Mouse (Mus musculus) right cerebral cortex, postnatal 10 days (tissue): ENCODE data around the gene Stat2.

Experiments used
- DNase-seq, 2 experiments: peaks; one replicate each; pipeline ENCODE4 v3.0.0; 2021; ENCODE audit warnings: low spot score in 2 of 2

Stat2 gene

GRCm38 (mm10) chr10:128270287-128270841, at the start of gene Stat2:
Gene Stat2 (plus strand): TSS chr10:128270559.
- peak; percentile 99 for DNase-seq

GRCm38 (mm10) chr10:128221533-128222286, 48.6 kb upstream of the Stat2 start:
- no peak for DNase-seq

- DNase-seq: no peak
These were observed 45.3 kb upstream of the Stat2 start for GRCm38 (mm10) chr10:128225064-128225463.

DNA sequence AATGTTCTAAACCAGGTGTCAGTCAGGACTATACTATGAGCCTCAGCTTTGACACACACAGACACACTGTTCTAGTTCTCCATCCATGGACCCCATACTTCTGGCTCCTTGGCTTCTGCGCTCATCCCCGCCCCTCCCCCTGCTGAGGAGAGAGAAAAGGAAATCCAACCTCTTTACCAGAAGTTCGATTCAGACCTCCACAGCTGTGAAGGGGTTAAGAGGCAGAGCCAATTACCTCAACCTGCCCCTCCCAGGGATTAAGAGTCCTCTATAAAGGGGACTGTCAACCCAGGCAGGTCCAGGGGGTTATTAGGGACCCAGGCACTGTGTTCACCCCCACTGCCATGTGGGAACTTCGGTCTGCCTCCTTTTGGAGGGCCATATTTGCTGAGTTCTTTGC, 44.8 kb upstream of the Stat2 start, which contains the start of gene Mip:
Mip (plus strand) TSS at position 301 of the 400 bp plus-strand sequence.
- DNase-seq: no peak

DNA sequence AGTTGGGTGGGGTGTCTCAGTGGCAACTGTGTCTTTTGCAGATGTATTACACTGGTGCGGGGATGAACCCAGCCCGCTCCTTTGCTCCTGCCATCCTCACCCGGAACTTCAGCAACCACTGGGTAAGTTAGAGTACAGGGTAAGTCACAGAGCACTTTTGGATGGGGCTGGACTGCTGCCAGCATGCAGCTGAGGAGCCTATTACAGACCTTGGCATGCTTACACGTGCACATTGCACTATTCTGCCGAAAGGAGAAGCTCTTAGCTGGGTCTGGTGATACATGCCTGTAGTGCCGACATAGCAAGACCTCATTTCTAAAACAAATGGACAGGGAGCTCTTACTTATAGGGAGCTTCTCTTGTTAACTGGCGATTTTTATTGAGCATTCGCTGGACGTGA, 42.8 kb upstream of the Stat2 start:
- no peak for DNase-seq

- DNase-seq: no peak
These were observed 42.4 kb upstream of the Stat2 start for GRCm38 (mm10) chr10:128228009-128228408.

DNA sequence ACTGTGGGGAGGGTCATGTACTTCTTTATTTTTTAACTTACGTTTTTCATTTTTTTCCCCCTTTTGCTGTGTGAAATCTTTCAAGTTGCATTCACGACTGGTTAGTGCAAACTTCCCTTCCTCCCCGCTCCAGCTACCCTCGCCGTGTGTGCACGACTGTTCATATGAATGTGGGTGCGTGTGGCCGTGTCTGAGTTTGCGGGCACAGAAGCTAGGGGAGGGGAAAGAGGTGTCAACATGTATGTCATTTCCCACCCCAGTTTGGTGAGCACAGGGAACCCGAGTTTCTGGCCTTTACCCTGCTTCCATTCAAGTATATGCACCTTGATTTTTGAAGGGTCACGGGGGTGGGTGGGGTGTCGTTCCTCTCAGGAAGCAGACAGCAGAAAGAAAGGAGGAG, 39.8 kb upstream of the Stat2 start:
- no peak for DNase-seq

GRCm38 (mm10) chr10:128231146-128231545, 39.2 kb upstream of the Stat2 start:
- no peak for DNase-seq

DNA sequence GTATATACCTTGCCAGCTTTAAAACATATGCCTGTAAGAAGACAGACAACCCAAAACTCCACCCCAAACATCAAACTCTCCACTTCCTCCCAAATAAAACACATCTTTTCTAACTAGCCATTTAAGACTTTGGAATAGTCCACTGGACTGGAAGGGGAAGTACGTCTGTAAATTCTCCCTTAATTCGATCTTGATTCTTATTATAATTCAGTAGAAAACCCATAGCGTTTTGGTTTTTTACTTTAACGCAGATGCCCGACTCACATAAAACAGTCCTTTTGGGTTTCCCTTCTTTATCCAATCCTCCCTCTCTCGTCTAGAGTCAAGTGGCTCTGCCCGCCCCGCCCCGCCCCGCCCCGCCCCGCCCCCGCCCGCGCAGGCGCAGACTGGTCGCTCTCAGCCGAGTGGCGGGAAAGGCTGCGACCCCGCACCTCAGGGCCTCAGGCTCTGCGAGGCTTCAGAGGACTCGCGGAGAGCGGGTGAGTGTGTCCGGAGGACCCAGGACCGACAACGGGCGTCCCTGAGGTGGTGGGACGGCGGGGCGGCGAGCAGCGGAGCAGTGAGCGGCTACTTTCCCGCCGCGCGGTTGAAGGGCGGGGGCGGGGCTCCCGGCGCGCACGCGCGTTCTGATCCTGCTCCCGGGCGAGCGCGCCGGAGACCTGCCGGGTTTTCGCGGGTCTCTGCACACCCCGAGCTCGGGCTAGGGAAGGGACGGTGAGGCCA, 38.5 kb upstream of the Stat2 start, which contains the start of gene Timeless:
Timeless (plus strand) TSS at position 369 of the 723 bp plus-strand sequence.
- peak; percentile 85 to 89 for DNase-seq

- DNase-seq: peak; percentile 66 to 68
These were observed 37.9 kb upstream of the Stat2 start for GRCm38 (mm10) chr10:128232420-128232985.

- no peak for DNase-seq
These were observed 34.0 kb upstream of the Stat2 start for GRCm38 (mm10) chr10:128236321-128236720.

GRCm38 (mm10) chr10:128237807-128238480, 32.4 kb upstream of the Stat2 start:
- no peak for DNase-seq

DNA sequence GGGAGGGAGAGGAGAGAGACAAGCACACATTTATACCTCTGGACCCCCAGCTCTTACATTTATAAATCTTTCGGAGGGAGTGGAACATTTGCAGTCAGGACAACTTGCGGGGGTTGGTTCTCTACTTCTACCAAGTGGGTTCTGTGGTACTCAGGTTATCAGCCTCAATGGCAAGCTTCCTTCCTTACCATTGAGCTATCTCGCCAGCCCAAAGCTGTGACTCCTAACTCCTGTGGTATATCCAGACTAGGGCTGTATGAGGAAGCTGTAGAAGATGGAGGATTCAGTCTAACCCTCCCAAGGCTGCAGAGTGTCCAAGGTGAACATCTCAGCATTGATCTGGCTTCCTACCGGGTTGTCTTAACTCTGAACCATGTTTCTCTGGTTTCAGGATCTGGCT, 31.2 kb upstream of the Stat2 start:
- no peak for DNase-seq

DNA sequence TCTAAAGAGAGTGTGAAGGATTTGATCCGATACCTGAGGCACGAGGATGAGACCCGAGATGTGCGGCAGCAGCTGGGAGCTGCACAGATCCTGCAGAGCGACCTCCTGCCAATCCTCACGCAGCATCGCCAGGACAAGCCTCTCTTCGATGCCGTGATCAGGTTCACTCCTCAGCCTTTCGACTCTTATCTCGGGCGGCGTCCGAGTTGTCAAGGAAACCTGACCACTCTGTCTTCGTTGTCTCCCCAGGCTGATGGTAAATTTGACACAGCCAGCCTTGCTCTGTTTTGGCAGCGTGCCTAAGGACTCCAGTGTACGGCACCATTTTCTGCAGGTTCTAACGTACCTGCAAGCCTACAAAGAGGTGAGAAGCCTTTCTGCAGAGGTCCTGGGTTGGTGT, 30.2 kb upstream of the Stat2 start:
- no peak for DNase-seq

GRCm38 (mm10) chr10:128243252-128243651, 27.1 kb upstream of the Stat2 start:
- no peak for DNase-seq

GRCm38 (mm10) chr10:128244121-128244520, 26.2 kb upstream of the Stat2 start:
- DNase-seq: no peak

DNA sequence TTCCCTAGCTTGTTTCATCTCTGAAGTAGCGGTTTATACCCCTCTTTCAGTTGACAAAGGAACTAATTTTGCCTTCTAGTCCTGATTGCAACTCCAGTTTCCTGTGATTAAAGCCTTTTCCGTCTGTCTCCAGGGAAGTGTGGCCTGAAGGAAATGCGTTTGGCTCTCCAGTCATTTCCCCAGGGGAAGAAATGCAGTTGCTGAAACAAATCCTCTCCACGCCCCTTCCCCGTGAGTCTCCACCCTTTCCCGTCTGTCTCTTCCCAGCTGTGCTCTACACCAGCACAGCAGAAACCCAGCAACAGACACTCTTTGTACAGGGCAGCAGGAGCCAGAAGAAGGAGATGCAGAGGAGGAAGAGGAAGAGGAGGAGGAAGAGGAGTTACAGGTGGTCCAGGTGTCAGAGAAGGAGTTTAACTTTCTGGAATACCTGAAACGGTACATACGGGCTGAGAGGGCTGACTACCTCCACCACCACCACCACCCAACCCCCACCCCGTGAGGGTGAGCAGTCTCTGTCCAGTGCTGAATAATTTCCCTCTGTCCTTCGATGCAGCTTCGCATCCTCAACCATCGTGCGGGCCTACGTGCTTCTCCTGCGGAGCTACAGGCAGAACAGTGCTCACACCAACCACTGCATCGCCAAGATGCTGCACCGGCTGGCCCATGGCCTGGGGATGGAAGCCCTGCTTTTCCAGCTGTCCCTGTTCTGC, 23.2 kb upstream of the Stat2 start:
- no peak for DNase-seq

GRCm38 (mm10) chr10:128250565-128250964, 19.8 kb upstream of the Stat2 start:
- no peak for DNase-seq

DNA sequence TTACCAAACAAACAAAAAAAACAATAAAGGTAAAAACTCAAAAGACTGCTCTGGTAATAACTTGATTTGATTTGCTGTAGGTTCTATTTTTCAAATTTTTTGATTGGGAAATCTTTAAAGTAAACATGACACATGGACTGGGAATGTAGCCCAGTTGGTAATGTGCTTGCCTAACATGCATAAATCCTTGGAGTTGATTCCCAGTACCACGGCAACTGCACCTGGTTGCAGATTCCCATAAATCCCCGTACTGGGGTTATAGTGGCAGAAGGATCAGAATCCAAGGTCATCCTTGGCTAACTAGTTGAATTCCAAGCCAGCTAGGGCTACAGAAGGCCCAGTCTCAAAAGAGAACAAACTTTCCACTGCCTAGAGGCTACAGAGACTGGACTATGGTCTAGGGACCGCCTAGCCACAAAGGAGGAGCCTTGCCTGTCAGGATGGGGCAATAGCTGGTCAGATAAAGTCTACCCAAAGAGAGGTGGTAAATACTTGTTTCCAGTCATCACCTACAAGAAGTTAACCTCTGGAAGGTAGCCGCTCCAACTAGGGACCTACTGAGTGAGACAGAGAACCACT, 16.6 kb upstream of the Stat2 start, which contains the start of gene Apon:
Apon (plus strand) TSS at position 420 of the 579 bp plus-strand sequence.
- no peak for DNase-seq

- DNase-seq: no peak
These were observed 14.4 kb upstream of the Stat2 start for GRCm38 (mm10) chr10:128255925-128256324.

GRCm38 (mm10) chr10:128256328-128256727, 14.0 kb upstream of the Stat2 start:
- no peak for DNase-seq
